Mouse (Mus musculus) liver, adult 2 months (tissue): ENCODE results near the gene Acsm4. TPM values are rescaled to one million over a fixed set of nuclear protein-coding genes. Genes with fewer than 3 reads are reported as not detected.

Experiments
- DNase-seq: peaks from one replicate; pipeline ENCODE4 v3.0.0-alpha.2; 2011; ENCODE audit warnings: low read depth, low spot score; ENCODE audit errors: extremely low read depth
- H3K27ac ChIP-seq: fragments of 200-500 bp; replicated peaks from 2 replicates; pipeline ENCODE4 v1.5.1; 2012; ENCODE audit warnings: low read depth, mild to moderate bottlenecking, control low read depth, inconsistent platforms, low read length; ENCODE audit not compliant: insufficient read depth
- H3K27me3 ChIP-seq: fragments of 200-500 bp; 2 replicates; pipeline ENCODE4 v1.6.1; 2012; ENCODE audit warnings: mild to moderate bottlenecking, moderate library complexity, low read length, inconsistent platforms; ENCODE audit not compliant: control insufficient read depth, insufficient read depth
- H3K36me3 ChIP-seq: fragments of 200-500 bp; 2 replicates; pipeline ENCODE4 v1.6.1; 2012; ENCODE audit warnings: low read length, inconsistent platforms; ENCODE audit not compliant: control insufficient read depth, insufficient read depth
- H3K4me1 ChIP-seq: fragments of 200-500 bp; 2 replicates; pipeline ENCODE4 v1.6.1; 2011; ENCODE audit warnings: low read length; ENCODE audit not compliant: control insufficient read depth, insufficient read depth
- H3K4me3 ChIP-seq: fragments of 200-500 bp; 2 replicates; pipeline ENCODE4 v1.5.1; 2011; ENCODE audit warnings: low read depth, mild to moderate bottlenecking, control low read depth, low read length, moderate library complexity; ENCODE audit not compliant: insufficient read depth
- H3K79me2 ChIP-seq: fragments of 200-500 bp; 2 replicates; pipeline ENCODE4 v1.6.1; 2012; ENCODE audit warnings: inconsistent platforms, mild to moderate bottlenecking, low read length, moderate library complexity; ENCODE audit not compliant: control insufficient read depth, insufficient read depth
- H3K9ac ChIP-seq: fragments of 200-500 bp; 2 replicates; pipeline ENCODE4 v1.6.1; 2012; ENCODE audit warnings: low read depth, mild to moderate bottlenecking, control low read depth, inconsistent platforms, low read length
- CTCF ChIP-seq: fragments of 200-500 bp; IDR thresholded peaks from 2 replicates; pipeline ENCODE4 v1.5.1; 2011; ENCODE audit warnings: low read depth, low read length, control low read depth
- POLR2A ChIP-seq: fragments of 200-500 bp; IDR thresholded peaks from 2 replicates; pipeline ENCODE4 v1.6.1; 2011; ENCODE audit warnings: low read length, control low read depth; ENCODE audit not compliant: insufficient read depth; ENCODE audit errors: extremely low read depth
- WGBS: fragments of 180-500 bp; shearing (Covaris S2); methylation state at CpG from one replicate; pipeline ENCODE4 v1.1.7; 2018; 5-methylcytosine and 5-hydroxymethylcytosine counted together
- polyA plus RNA-seq: library from polyadenylated mRNA; depleted of rRNA; stranded (reverse); fragments of >200 nt; gene quantifications from 2 replicates; pipeline ENCODE4 v1.2.3, GENCODE M21; 2012; rRNA removed
- total RNA-seq: library from RNA; depleted of rRNA; stranded (reverse); fragments of >200 nt; gene quantifications from 2 replicates; pipeline ENCODE4 v1.2.3, GENCODE M21; 2014; rRNA removed

Gene Acsm4
- total RNA-seq (not detected in 2 replicates), polyA plus RNA-seq (not detected in 2 replicates)

DNA sequence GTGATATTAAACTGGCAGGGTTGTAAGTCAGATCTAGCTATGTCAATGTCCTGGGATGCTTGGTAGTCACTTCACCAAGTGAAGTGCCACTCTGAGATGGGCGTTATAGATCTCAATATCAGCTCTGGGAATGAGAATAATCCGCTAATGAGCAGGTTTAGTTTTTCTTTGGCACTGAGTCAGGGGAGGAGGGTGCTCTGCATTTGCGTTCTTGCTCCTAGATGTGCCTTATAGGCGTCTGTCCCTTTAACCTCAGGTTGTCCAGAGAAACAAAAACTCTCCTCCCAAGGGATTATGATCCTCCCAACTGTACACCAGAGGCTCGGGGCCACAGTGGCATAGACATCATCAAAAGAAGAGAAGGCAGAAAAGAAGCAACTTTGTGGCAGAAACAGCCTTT, at the start of gene Acsm4:
Acsm4 (plus strand) TSS at position 301 of the 400 bp plus-strand sequence.
- Histone ChIP-seq H3K4me3 (no peak within 1 kb of the TSS), H3K79me2 (no peaks in the 10 kb centered on the region), H3K9ac (no peak within 1 kb of the TSS), H3K4me1 (no peaks in the 10 kb centered on the region), H3K27me3 (no peaks in the 10 kb centered on the region), H3K36me3 (no peaks in the 10 kb centered on the region), H3K27ac (no peak within 1 kb of the TSS)
- TF ChIP-seq CTCF = no peak
- TF ChIP-seq POLR2A = no peak
- WGBS = 82% methylated on average over 5 of the region's 5 CpGs
- DNase-seq = no peak

DNA sequence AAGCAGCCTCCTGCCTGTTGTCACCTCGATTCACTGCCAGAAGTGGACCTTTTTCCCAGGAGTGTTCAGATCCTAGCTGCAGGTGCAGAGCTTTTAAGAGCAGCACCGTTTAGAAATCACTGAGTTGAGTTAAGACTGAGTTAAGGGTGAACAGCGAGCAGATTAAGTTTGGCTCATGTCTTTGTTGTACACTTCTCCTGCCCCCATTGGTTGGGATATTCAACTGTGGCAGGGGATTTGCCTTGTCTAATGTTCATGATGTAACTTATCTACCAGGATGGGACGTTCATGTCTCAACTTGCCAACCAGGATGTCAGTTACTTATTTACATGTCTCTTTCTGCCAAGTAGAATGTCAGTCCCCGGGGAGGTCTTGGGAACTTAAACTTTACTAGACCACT, 47.5 kb upstream of the Acsm4 start:
- 0 out of 2 replicates have a peak overlapping the region, but pooled peaks have one; percentile 24 for H3K27ac ChIP-seq
- WGBS = 38% methylated on average over 5 of the region's 5 CpGs

DNA sequence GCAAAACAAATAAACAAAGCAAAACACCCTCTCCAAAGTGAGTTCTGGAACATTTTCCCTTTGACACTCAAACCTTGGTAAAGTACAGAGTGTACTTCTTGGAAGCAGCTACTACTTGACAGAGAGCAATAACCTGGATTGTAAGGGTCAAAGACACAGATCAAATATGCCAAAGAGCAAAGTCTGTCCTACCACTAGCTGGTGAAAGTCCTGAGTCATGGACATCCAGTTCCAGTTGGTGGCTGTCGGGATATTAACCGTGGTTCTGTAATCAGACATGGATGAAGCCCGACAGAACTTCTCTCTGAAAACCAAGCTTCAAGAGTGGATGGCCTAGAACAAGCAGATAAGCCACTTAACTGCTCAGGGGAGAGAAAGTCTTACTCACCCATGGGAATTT, 21.9 kb upstream of the Acsm4 start:
- 21% methylated on average over 3 of the region's 3 CpGs for WGBS
- Histone ChIP-seq H3K4me1 (peaks cover 12% of the 10 kb centered on the region; the same call in 1 of the 2 replicates), H3K9ac (no peak overlapping the region), H3K27ac (peak overlapping the region; percentile 78), H3K27me3 (no peaks in the 10 kb centered on the region), H3K4me3 (no peak overlapping the region), H3K36me3 (peaks cover 18% of the 10 kb centered on the region), H3K79me2 (no peaks in the 10 kb centered on the region)
- TF ChIP-seq POLR2A (no peak), CTCF (no peak)
- DNase-seq = peak; percentile 97

More for the DNA sequence above, 47.5 kb upstream of the Acsm4 start:
- Histone ChIP-seq H3K9ac (no peak overlapping the region), H3K36me3 (peaks cover 71% of the 10 kb centered on the region), H3K27me3 (no peaks in the 10 kb centered on the region), H3K4me1 (peaks cover 13% of the 10 kb centered on the region), H3K4me3 (no peak overlapping the region), H3K79me2 (peaks cover 9% of the 10 kb centered on the region; the same call in 1 of the 2 replicates)
- no peak for DNase-seq
- TF ChIP-seq CTCF = no peak
- no peak for TF ChIP-seq POLR2A

DNA sequence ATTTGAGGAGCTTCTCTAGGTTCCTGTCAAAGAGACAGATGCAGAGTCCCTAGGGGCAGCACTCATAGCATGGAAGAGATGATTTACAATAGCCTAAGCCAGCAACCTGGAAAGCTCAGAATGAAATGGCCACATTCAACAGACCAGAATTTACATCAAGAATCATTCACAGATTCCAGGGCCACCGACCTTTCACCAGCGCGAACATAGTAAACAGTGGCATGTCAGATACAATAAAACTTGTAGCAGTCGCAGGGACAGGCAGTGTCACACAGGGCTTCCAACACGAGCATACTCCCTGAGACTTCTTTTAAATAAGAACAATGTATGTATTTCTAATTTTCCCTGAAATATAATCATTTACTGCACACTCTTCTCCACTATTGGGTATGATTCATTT, 19.4 kb upstream of the Acsm4 start:
- Histone ChIP-seq H3K9ac (no peak overlapping the region), H3K27ac (peak overlapping the region; percentile 45), H3K27me3 (no peaks in the 10 kb centered on the region), H3K79me2 (no peaks in the 10 kb centered on the region), H3K36me3 (no peaks in the 10 kb centered on the region), H3K4me1 (peaks cover 12% of the 10 kb centered on the region; the same call in 1 of the 2 replicates), H3K4me3 (no peak overlapping the region)
- WGBS = 23% methylated on average over 5 of the region's 5 CpGs
- TF ChIP-seq POLR2A (no peak), CTCF (no peak)
- DNase-seq = peak; percentile 56

DNA sequence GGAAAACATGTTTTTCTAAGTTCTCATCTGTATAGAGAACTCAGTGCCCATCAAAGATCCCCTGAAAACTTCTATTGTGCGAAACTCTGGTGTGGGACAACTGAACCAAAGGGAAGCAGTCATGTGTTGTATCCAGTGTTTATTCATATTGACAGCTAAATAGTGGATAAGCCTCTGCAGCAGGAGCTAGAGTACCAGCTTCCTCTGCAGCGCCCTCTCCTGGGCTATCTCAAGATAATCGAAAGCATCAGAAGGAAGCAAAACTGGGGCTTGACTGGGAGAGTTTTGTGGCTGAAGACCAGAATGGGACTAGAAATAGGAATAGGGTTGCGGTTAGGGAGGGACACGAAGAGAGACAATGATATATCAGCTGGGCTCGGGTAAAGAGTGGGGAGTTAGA, 18.9 kb upstream of the Acsm4 start:
- 42% methylated on average over 6 of the region's 6 CpGs for WGBS
- H3K79me2 ChIP-seq = no peaks in the 10 kb centered on the region
- peaks cover 12% of the 10 kb centered on the region; the same call in 1 of the 2 replicates for H3K4me1 ChIP-seq
- H3K9ac ChIP-seq = no peak overlapping the region
- TF ChIP-seq CTCF (peak; percentile 42; the same call in 1 of the 2 replicates), POLR2A (0 out of 2 replicates have a peak, but pooled peaks have one; percentile 16)
- H3K27me3 ChIP-seq = no peaks in the 10 kb centered on the region
- no peak overlapping the region for H3K4me3 ChIP-seq
- DNase-seq = peak; percentile 30
- no peak overlapping the region for H3K27ac ChIP-seq
- H3K36me3 ChIP-seq = no peaks in the 10 kb centered on the region

DNA sequence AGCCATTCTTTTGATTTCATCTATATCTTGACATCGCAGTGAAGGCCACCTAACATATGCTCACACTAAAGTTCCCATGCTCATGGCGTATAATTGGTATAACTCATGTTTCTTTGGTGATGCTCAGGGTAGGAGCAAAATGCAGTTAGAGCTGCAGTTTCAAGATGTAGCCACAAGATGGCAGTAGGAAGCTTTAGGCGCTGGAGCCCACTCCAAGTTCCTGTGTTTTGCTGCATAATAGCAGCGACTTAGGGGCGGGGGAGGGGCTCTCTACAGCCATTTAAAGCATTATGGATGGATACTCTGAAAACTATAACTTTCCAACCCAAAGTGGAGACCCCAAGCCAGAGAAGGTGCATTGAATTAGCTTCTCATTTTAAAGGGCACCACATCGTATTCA, 16.4 kb upstream of the Acsm4 start:
- no peaks in the 10 kb centered on the region for H3K79me2 ChIP-seq
- no peak overlapping the region for H3K27ac ChIP-seq
- 17% methylated on average over 6 of the region's 6 CpGs for WGBS
- H3K4me1 ChIP-seq = peaks cover 8% of the 10 kb centered on the region; the same call in 1 of the 2 replicates
- no peak overlapping the region for H3K4me3 ChIP-seq
- H3K9ac ChIP-seq = no peak overlapping the region
- TF ChIP-seq POLR2A (no peak), CTCF (peak; percentile 71)
- no peaks in the 10 kb centered on the region for H3K36me3 ChIP-seq
- DNase-seq = peak; percentile 37
- no peaks in the 10 kb centered on the region for H3K27me3 ChIP-seq
